Mouse (Mus musculus) embryonic fibroblast, embryonic 13.5 days (primary cell): ENCODE data around the gene Fbxo47. TPM values are rescaled to one million over a fixed set of nuclear protein-coding genes. Genes with fewer than 3 reads are reported as not detected.
"Not testable (repeated sequence)": the region's sequence is repeated elsewhere in the genome, so short reads cannot be mapped to it uniquely, and the experiment has no call there.

Experiments used
- H3K27ac ChIP-seq: 2 replicates; pipeline ENCODE4 v1.5.1; 2012; ENCODE audit warnings: low read length, control low read depth, inconsistent platforms; ENCODE audit not compliant: insufficient read depth
- H3K4me1 ChIP-seq: 2 replicates; pipeline ENCODE4 v1.6.1; 2011; ENCODE audit warnings: low read length; ENCODE audit not compliant: control insufficient read depth, insufficient read depth
- H3K4me3 ChIP-seq: 2 replicates; pipeline ENCODE4 v1.5.1; 2011; ENCODE audit warnings: mild to moderate bottlenecking, control low read depth, low read length; ENCODE audit not compliant: insufficient read depth
- CTCF ChIP-seq: IDR thresholded peaks from 2 replicates; pipeline ENCODE4 v1.5.1; 2011; ENCODE audit warnings: mild to moderate bottlenecking, control low read depth, low read length, moderate library complexity, borderline replicate concordance; ENCODE audit not compliant: insufficient read depth
- POLR2A ChIP-seq: IDR thresholded peaks from 2 replicates; pipeline ENCODE4 v1.6.1; 2011; ENCODE audit warnings: low read depth, mild to moderate bottlenecking, control low read depth, low read length, moderate library complexity
- polyA plus RNA-seq: library from polyadenylated mRNA; stranded (reverse); fragments of >200 nt; gene quantifications from 2 replicates; pipeline ENCODE4 v1.2.4, GENCODE M21; 2011; ENCODE audit warnings: low read depth; ENCODE audit not compliant: missing spikeins, insufficient read length

Fbxo47 gene
- polyA plus RNA-seq, 1 experiment: 1.4 TPM

DNA sequence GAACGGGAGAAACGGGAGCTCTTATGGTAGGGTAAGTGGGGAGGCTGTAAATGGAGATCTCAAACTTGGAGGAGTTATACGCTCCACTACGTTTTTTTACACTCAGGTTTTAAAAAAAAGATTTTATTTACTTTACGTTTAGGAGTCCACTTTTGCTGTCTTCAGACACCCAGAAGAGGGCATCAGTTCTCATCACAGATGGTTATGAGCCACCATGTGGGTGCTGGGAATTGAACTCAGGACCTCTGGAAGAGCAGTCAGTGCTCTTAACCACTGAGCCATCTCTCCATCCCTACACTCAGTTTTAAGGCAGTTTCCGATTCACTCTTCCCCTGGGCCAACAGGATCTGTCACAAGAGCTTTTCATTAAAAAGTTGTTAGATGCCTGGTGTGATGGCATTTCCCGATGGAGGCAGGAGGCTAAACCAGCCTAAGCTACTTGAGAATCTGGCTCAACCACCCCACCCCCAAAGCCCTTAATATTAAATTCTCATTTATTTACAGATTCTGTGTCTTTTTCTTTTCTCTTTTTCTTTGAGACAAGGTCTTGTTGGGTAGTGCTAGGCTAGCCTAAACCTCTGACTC, 739 bp upstream of the Fbxo47 start:
- Histone ChIP-seq H3K4me1 (no peaks in the 10 kb centered on the region), H3K27ac (peak overlapping the region; percentile 83), H3K4me3 (peak overlapping the region; percentile 53)
- TF ChIP-seq POLR2A: no peak
- TF ChIP-seq CTCF: no peak

DNA sequence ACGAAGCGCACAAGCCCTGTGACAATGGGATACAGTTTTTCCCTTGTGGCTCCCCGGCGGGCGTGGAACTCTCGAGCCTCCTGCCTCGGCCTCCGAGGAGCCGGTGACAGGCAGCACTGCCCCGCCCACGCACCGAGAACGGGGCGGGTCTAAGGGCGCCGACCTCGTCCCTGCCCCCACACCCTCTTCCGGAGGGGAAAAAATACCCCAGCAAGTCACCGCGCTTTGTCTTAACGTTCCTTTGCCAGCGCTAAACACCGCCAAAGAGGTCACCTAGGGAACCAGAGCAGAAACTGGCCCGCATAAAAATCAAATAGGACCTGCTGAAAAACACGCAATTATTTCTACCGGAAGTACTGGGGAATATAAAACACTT, 424 bp downstream of the Fbxo47 start:
- peak overlapping the region; percentile 77 for H3K27ac ChIP-seq
- TF ChIP-seq CTCF (no peak), POLR2A (no peak; the same call in 1 of the 2 replicates)
- H3K4me1 ChIP-seq: no peaks in the 10 kb centered on the region
- peak overlapping the region; percentile 74 for H3K4me3 ChIP-seq

DNA sequence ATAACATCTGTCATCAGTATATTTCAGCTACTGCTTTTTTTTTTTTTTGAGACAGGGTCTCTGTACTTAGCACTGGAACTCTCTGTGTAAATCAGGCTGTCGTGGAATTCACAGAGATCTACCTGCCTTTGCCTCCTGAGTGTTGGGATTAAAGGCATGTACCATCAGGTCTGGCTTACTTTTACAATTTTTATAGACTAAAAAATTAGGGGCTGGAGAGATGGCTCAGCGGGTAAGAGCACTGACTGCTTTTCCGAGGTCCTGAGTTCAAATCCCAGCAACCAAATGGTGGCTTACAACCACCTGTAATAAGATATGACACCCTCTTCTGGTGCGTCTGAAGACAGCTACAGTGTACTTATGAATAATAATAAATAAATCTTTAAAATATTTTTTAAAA, 3.6 kb downstream of the Fbxo47 start:
- no peak overlapping the region for H3K4me3 ChIP-seq
- no peaks in the 10 kb centered on the region for H3K4me1 ChIP-seq
- no peak for TF ChIP-seq CTCF
- TF ChIP-seq POLR2A: no peak
- H3K27ac ChIP-seq: no peak overlapping the region

DNA sequence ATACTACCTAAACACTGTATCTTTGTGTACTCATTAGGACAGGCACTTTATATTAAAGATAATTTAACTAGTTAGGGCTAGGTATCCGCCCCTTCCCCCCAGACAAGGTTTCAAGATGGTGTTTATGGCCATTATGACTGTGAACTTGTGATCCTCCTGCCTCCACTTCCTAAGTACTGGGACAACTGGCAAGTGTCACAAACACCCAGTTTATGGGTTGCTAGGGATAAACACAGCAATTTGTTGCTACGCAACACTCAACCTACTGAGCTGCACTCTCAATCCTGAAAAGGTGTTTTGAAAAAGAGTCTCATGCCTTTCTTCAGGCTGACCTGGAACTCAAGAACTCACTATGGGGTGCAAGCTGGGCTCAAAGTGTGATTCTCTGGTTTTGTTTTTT, 6.6 kb downstream of the Fbxo47 start:
- no peak overlapping the region for H3K4me3 ChIP-seq
- no peaks in the 10 kb centered on the region for H3K4me1 ChIP-seq
- TF ChIP-seq CTCF (no peak), POLR2A (no peak)
- no peak overlapping the region for H3K27ac ChIP-seq

DNA sequence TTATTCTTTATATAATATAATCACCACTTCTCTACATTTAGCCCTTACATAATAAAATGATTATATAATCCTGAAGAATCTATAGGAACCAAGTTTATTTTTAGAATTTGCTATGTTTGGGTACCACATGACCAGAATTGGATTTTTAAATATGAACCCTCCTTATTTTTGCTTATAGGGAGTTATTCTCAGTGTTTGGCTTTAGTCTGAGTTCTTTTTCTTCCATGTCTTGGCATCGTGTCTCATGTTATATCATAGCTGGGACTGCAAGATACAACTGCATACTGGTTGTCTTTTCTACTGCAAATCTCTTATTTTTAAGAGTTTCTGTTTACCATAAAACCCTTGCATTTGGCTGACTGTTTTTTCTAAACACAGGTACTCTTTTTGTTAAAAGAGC, 9.6 kb downstream of the Fbxo47 start:
- Histone ChIP-seq H3K4me3 (no peak overlapping the region), H3K4me1 (no peaks in the 10 kb centered on the region), H3K27ac (no peak overlapping the region)
- no peak for TF ChIP-seq POLR2A
- TF ChIP-seq CTCF: no peak

DNA sequence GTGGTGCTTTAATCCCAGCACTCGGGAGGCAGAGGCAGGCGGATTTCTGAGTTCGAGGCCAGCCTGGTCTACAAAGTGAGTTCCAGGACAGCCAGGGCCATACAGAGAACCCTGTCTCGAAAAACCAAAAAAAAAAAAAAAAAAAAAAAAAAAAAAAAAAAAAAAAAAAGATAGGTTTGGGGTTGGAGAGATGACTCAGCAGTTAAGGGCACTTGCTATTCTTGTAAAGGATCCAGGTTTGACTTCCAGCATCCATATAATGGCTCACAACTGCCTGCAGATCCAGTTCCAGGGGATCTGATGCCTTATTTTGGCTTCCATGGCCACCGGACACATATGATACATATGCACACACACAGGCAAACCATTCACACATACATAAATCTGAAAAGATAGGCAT, 11.6 kb downstream of the Fbxo47 start:
- H3K27ac ChIP-seq, H3K4me3 ChIP-seq, H3K4me1 ChIP-seq: not testable (repeated sequence)

DNA sequence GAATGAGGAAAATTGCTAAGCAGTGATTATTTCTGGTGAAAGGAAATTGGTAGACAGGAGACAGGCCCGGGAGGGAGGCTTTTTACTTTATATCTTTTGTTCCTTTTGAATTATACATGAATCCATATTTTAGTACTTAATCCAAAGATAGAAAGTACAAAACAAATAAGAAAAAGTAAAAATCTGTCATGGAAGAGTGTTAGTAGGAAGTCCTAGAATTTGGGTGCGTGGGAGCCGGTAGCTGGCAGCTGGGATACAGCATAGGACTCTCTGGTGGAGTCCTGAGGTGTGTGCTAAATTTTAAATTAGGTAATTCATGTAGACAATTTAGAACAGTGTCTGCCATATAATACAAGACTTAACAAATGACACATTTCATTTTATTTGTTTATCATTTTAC, 16.4 kb downstream of the Fbxo47 start:
- Histone ChIP-seq H3K27ac (no peak overlapping the region), H3K4me3 (no peak overlapping the region), H3K4me1 (no peaks in the 10 kb centered on the region)
- no peak for TF ChIP-seq POLR2A
- TF ChIP-seq CTCF: no peak

DNA sequence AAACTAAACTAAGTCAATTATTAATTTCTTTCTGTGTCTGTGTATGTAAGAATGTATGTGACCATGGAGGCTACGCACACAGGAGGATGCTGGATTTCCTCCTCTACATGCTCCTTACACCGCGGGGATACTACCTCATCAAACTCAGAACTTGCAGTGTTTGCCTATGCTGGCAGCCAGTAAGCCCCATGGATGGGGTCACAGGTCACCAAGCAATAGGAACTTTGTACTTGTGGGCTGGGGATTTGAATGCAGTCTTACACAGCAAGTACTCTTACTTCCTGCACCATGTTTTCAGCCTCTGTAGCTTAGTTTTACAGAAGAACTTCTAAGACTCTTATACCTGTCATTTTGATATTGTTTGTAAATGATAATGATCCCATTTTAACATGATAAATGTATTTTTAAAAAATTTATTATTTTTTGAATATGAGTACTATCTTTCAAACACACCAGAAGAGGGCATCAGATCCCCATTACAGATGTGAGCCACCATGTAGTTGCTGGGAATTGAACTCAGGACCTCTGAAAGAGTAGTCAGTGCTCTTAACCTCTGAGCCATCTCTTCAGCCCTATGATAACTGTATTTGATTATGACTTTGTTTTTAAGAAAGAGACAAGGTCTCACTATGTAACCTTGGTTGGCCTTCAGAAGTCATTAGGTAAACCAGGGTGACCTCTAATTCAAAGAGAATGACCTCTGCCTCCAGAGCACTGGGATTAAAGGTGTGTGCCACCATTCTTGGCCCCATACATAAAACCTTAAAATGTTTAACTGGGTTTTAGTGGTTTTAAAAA, 17.7 kb downstream of the Fbxo47 start:
- TF ChIP-seq CTCF (no peak), POLR2A (no peak)
- H3K4me1 ChIP-seq: no peaks in the 10 kb centered on the region
- H3K4me3 ChIP-seq: no peak overlapping the region

DNA sequence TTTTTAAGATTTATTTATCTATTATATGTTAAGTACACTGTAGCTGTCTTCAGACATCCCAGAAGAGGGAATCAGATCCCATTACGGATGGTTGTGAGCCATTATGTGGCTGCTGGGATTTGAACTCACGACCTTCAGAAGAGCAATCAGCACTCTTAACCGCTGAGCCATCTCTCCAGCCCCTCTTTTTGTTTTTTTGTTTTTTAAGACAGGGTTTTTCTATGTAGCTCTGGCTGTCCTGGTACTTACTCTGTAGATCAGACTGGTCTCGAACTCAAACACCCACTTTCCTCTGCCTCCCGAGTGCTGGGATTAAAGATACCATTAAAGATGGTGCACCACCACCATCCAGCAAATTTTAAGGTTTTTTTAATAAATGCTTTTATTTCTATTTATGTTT, 18.5 kb downstream of the Fbxo47 start:
- no peak for TF ChIP-seq CTCF
- TF ChIP-seq POLR2A: no peak
- Histone ChIP-seq H3K4me1 (no peaks in the 10 kb centered on the region), H3K27ac (no peak overlapping the region)

More for the DNA sequence above, 17.7 kb downstream of the Fbxo47 start:
- H3K27ac ChIP-seq: no peak overlapping the region

DNA sequence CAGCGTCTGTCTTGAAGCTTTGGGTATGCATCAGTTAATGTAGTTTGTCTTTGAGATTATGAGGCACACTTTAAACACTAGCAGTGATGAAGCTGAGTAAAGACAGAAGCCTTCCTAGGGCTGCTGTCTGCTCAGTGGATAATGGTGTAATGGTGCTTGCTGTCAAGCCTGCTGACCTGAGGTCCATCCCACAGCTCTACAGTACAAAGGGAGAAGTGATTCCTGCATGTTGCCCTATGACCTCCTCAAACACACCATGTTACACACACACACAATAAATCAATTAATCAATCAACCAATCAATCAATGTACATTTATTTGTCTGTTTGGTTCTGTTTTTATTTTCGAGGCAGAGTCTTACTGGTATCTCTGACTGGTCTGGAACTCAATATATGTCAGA, 21.8 kb downstream of the Fbxo47 start:
- H3K27ac ChIP-seq: no peak overlapping the region
- no peak overlapping the region for H3K4me3 ChIP-seq
- H3K4me1 ChIP-seq: no peaks in the 10 kb centered on the region
- TF ChIP-seq CTCF: no peak
- TF ChIP-seq POLR2A: no peak

More for the DNA sequence above, 18.5 kb downstream of the Fbxo47 start:
- H3K4me3 ChIP-seq: no peak overlapping the region
